In the genomic region with DNA sequence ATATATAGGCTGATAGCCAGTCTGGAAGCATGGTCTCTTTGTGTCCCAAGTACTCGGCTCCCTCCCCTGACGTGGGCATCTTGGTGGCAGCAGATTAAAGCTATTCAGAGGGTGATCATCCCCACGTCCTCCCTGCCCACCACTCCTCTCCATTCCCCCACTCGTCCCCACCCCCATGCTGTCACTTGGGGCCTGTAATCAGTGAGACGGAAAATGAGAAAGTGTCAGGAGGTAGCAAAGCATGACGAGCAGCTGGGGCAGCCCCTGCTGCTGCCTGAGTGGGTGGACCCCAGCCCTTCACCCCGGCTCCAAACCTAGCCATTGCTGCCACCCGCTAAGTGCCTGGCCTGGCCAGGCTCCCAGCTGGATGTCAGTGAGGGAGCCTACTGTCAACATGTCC, we compare ENCODE assay signal across 12 mouse cellular contexts. TPM values are rescaled to one million over a fixed set of nuclear protein-coding genes. Genes with fewer than 3 reads are reported as not detected.
DNase-seq lines count a peak whose midpoint lies in the region; ATAC-seq and TF ChIP-seq lines count a peak whose summit lies in the region.
"Had no signal": no experiment of that assay in that cellular context is flagged by ENCODE, and none has a peak within 500 bp of the region (broad histone marks: within the 10 kb centered on the region; RNA-seq: fewer than 3 reads in every experiment).

No protein-coding gene starts in this region.

- no peak for TF ChIP-seq POLR2A in heart, adult 2 months (IDR thresholded peaks at IDR 0.05; ENCODE audit: insufficient read depth, low read depth, low read length)

- DNase-seq in heart, embryonic 10.5 days (ENCODE audit: low spot score), result no peak
- DNase-seq in heart, adult 2 months, result no peak
- DNase-seq in spleen, postnatal 36 days (ENCODE audit: low spot score in 2 of 2), result peak; percentile 56 to 59
- no peak for DNase-seq in spleen, postnatal 4 days (ENCODE audit: low spot score in 2 of 2)
- DNase-seq in right cerebral cortex, adult 18-20 months, result no peak
- no peak for DNase-seq in frontal cortex, adult 2 months (ENCODE audit: extremely low spot score in 1 of 2, low spot score in 1 of 2)
- DNase-seq in testis, postnatal 10 days (ENCODE audit: low spot score), result no peak

- H3K4me1 ChIP-seq in heart, embryonic 10.5 days, result peaks cover 43% of the 10 kb centered on the region
- no peaks in the 10 kb centered on the region; the same call in none of the 2 replicates for H3K4me1 ChIP-seq in heart, adult 2 months (ENCODE audit: control insufficient read depth, insufficient read depth, low read length)
- H3K4me1 ChIP-seq in midbrain, embryonic 13.5 days (replicated peaks), result peaks cover 33% of the 10 kb centered on the region
- H3K4me1 ChIP-seq: embryonic facial prominence, embryonic 13.5 days had no signal

- H3K27ac ChIP-seq in heart, embryonic 10.5 days, result peak overlapping the region; percentile 75
- no peak overlapping the region for H3K27ac ChIP-seq in heart, adult 2 months
- H3K27ac ChIP-seq in midbrain, embryonic 13.5 days, result peak overlapping the region; percentile 82
- H3K27ac ChIP-seq: embryonic facial prominence, embryonic 13.5 days had no signal

- no peak overlapping the region for H3K9ac ChIP-seq in heart, adult 2 months (ENCODE audit: low read depth, low read length)
- H3K9ac ChIP-seq in midbrain, embryonic 13.5 days (replicated peaks), result 0 out of 2 replicates have a peak overlapping the region, but pooled peaks have one; percentile 25
- H3K9ac ChIP-seq: embryonic facial prominence, embryonic 13.5 days had no signal

- H3K4me3 ChIP-seq in heart, embryonic 10.5 days, result peak overlapping the region; percentile 51
- H3K4me3 ChIP-seq in heart, adult 2 months, result no peak overlapping the region
- no peak overlapping the region for H3K4me3 ChIP-seq in midbrain, embryonic 13.5 days (replicated peaks)
- H3K4me3 ChIP-seq: embryonic facial prominence, embryonic 13.5 days had no signal

- peak; percentile 71 for ATAC-seq in midbrain, embryonic 13.5 days

- 0 out of 2 replicates have a peak overlapping the region, but pooled peaks have one; percentile 15 for H3K4me2 ChIP-seq in midbrain, embryonic 13.5 days (replicated peaks)
- H3K4me2 ChIP-seq: embryonic facial prominence, embryonic 13.5 days had no signal

- WGBS in heart, embryonic 10.5 days, result 5% methylated on average over 8 of the region's 8 CpGs
- WGBS in heart, adult 2 months, result 18% methylated on average over 8 of the region's 8 CpGs
- 2% methylated on average over 8 of the region's 8 CpGs for WGBS in midbrain, embryonic 13.5 days

- no peak for TF ChIP-seq EP300 in heart, adult 2 months (IDR thresholded peaks at IDR 0.05; ENCODE audit: insufficient read depth, low read depth, low read length)

- no peaks in the 10 kb centered on the region for H3K9me3 ChIP-seq in heart, embryonic 10.5 days
- no peaks in the 10 kb centered on the region for H3K9me3 ChIP-seq in midbrain, embryonic 13.5 days
- H3K9me3 ChIP-seq: embryonic facial prominence, embryonic 13.5 days had no signal

- intact Hi-C loops in heart, adult 2 months (cut with DNase I), result loop anchor here (2.0 kb wide), 1 partner anchor 27 kb away; no protein-coding TSS in a partner anchor

- H3K36me3 ChIP-seq in heart, embryonic 10.5 days, result peaks cover 2% of the 10 kb centered on the region
- no peaks in the 10 kb centered on the region for H3K36me3 ChIP-seq in heart, adult 2 months (ENCODE audit: control insufficient read depth, insufficient read depth, low read length)
- H3K36me3 ChIP-seq in midbrain, embryonic 13.5 days, result peaks cover 3% of the 10 kb centered on the region; the same call in 1 of the 2 replicates

- no peaks in the 10 kb centered on the region for H3K79me2 ChIP-seq in heart, adult 2 months (replicated peaks; ENCODE audit: control insufficient read depth, insufficient read depth, low read length)

- peaks cover 29% of the 10 kb centered on the region for H3K27me3 ChIP-seq in heart, embryonic 10.5 days (ENCODE audit: insufficient read depth, poor library complexity, severe bottlenecking)
- H3K27me3 ChIP-seq in heart, adult 2 months (ENCODE audit: control insufficient read depth, insufficient read depth, low read length), result no peaks in the 10 kb centered on the region; the same call in 1 of the 2 replicates
- peaks cover 13% of the 10 kb centered on the region; the same call in 1 of the 2 replicates for H3K27me3 ChIP-seq in midbrain, embryonic 13.5 days

- no peak for TF ChIP-seq CTCF in heart, adult 2 months (IDR thresholded peaks at IDR 0.05)

RNA-seq across cellular contexts. Expression of a gene that starts 22.1 kb away (rescaled TPM):
- not detected in 2 replicates for polyA plus RNA-seq in heart, embryonic 10.5 days (2016; fragmentation: Nextera tagmentation; extraction: Ambion mirVana)
- total RNA-seq in heart, adult 2 months (2021), result not detected
- not detected in 2 replicates for polyA plus RNA-seq in heart, adult 2 months (2012; rRNA removed)
- polyA plus RNA-seq in midbrain, embryonic 13.5 days (2015; fragmentation: Nextera tagmentation; extraction: Ambion mirVana), result not detected in 2 replicates
- polyA plus RNA-seq in frontal cortex, adult 2 months (2012; rRNA removed), result not detected in 2 replicates
- total RNA-seq: gastrocnemius, adult 8-10 months; layer of hippocampus, adult 18-20 months had no signal
- polyA plus RNA-seq: embryonic facial prominence, embryonic 13.5 days; limb, embryonic 11.5 days had no signal

RNA-seq across cellular contexts. Expression of a gene that starts 24.1 kb away (rescaled TPM):
- 0.62 and 0.67 TPM in 2 replicates for polyA plus RNA-seq in heart, embryonic 10.5 days (2016; fragmentation: Nextera tagmentation; extraction: Ambion mirVana)
- total RNA-seq in heart, adult 2 months (2021), result under 1 TPM in 1 of 2 experiments, not detected in 1; 0.29 TPM
- 0.26 and 0.47 TPM in 2 replicates for polyA plus RNA-seq in heart, adult 2 months (2012; rRNA removed)
- 15.9 and 16.8 TPM in 2 replicates for polyA plus RNA-seq in midbrain, embryonic 13.5 days (2015; fragmentation: Nextera tagmentation; extraction: Ambion mirVana)
- polyA plus RNA-seq in frontal cortex, adult 2 months (2012; rRNA removed), result 140 and 173 TPM in 2 replicates
- polyA plus RNA-seq: limb, embryonic 11.5 days had no signal

RNA-seq across cellular contexts. Expression of a gene that starts 29.4 kb away (rescaled TPM):
- 42.7 and 50.9 TPM in 2 replicates for polyA plus RNA-seq in heart, embryonic 10.5 days (2016; fragmentation: Nextera tagmentation; extraction: Ambion mirVana)
- total RNA-seq in heart, adult 2 months (2021), result 10 to 100 TPM; 11.0 to 14.0 TPM
- polyA plus RNA-seq in heart, adult 2 months (2012; rRNA removed), result 18.5 TPM in 2 replicates
- polyA plus RNA-seq in midbrain, embryonic 13.5 days (2015; fragmentation: Nextera tagmentation; extraction: Ambion mirVana), result 16.1 and 19.1 TPM in 2 replicates
- polyA plus RNA-seq in frontal cortex, adult 2 months (2012; rRNA removed), result 14.8 and 18.0 TPM in 2 replicates

RNA-seq across cellular contexts. Expression of a gene that starts 32.6 kb away (rescaled TPM):
- 17.0 and 23.8 TPM in 2 replicates for polyA plus RNA-seq in heart, embryonic 10.5 days (2016; fragmentation: Nextera tagmentation; extraction: Ambion mirVana)
- 100 to 1,000 TPM; 250 to 368 TPM for total RNA-seq in heart, adult 2 months (2021)
- 186 and 219 TPM in 2 replicates for polyA plus RNA-seq in heart, adult 2 months (2012; rRNA removed)
- polyA plus RNA-seq in midbrain, embryonic 13.5 days (2015; fragmentation: Nextera tagmentation; extraction: Ambion mirVana), result not detected in 2 replicates
- 0.64 and 2.0 TPM in 2 replicates for polyA plus RNA-seq in frontal cortex, adult 2 months (2012; rRNA removed)
- total RNA-seq: layer of hippocampus, adult 18-20 months had no signal

RNA-seq across cellular contexts. Expression of a gene that starts 35.2 kb away (rescaled TPM):
- 9.9 and 11.3 TPM in 2 replicates for polyA plus RNA-seq in heart, embryonic 10.5 days (2016; fragmentation: Nextera tagmentation; extraction: Ambion mirVana)
- total RNA-seq in heart, adult 2 months (2021), result 10 to 100 TPM; 11.8 to 13.2 TPM
- 25.5 and 29.1 TPM in 2 replicates for polyA plus RNA-seq in heart, adult 2 months (2012; rRNA removed)
- polyA plus RNA-seq in midbrain, embryonic 13.5 days (2015; fragmentation: Nextera tagmentation; extraction: Ambion mirVana), result 17.3 and 19.3 TPM in 2 replicates
- polyA plus RNA-seq in frontal cortex, adult 2 months (2012; rRNA removed), result 33.1 and 35.2 TPM in 2 replicates

Comparison
In these comparisons a context has a peak if more than half of its experiments do, and no peak if none do; other contexts are left out.
1. DNase-seq: peak in spleen, postnatal 36 days (2 of 2); none in heart, embryonic 10.5 days (single experiment), heart, adult 2 months (0 of 2), spleen, postnatal 4 days (0 of 2), right cerebral cortex, adult 18-20 months (single experiment), frontal cortex, adult 2 months (0 of 2) and testis, postnatal 10 days (single experiment).
2. RNA of a gene that starts 24.1 kb away (polyA plus RNA-seq): 140 to 173 TPM in frontal cortex, adult 2 months and 15.9 to 16.8 TPM in midbrain, embryonic 13.5 days; 0.62 to 0.67 TPM in heart, embryonic 10.5 days and 0.26 to 0.47 TPM in heart, adult 2 months; every median in the first group is over 10 times any median in the second.